Mouse (Mus musculus): ENCODE measurements at regions not wholly inside any gene's neighbourhood (a gene's known extent, or its start where the extent isn't known, plus 50 kb on each side); places are given as distances from the start of the nearest gene placed in this dataset.
A peak's percentile ranks its signal among the peaks of the same experiment; 100 is the strongest.

DNA sequence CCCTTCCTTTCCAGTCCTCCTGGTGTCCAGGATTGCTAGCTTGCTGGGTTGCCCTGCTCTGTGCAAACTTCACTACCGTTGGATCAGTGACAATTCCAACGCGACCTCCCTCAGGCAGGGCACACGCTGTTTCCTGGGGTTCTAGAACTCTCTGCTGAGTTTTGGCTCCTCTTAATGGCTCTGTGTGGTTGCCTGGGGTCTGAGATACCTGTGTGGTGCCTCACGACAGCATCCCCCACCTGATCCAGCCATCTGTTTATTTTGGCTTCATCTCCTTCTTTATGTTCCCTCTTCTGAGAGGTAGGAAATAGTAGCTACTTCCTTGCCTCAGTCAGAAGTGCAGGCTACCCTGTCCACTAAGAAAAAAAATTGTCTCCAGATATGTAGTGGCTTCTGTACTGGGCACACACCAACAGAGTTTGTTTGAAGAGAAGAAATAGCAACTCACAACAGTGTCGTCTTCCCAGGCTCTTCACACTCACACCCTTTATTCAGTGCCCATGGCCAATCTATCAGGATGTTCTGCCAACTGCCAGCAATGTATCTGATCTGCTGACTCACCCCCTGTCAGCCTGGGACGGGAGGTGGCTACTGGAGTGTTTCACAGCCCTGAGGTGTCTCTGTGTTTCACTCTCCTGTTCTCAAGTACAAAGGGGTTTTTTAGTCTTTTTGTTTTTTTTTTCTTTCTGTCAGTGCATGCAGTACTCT lies 544.1 kb downstream of the Bnc2 start:
- Histone ChIP-seq H3K27ac (replicated peaks) (no peak overlapping the region), H3K36me3 (no peaks in the 10 kb centered on the region), H3K27me3 (ENCODE audit: low read depth, poor library complexity, severe bottlenecking) (no peaks in the 10 kb centered on the region), H3K4me3 (no peak overlapping the region), H3K4me1 (peaks cover 9% of the 10 kb centered on the region), H3K9me3 (replicated peaks) (no peaks in the 10 kb centered on the region)
- WGBS = 89% methylated on average over 7 of the region's 7 CpGs
- DNase-seq (ENCODE audit: low spot score) = no peak

DNA sequence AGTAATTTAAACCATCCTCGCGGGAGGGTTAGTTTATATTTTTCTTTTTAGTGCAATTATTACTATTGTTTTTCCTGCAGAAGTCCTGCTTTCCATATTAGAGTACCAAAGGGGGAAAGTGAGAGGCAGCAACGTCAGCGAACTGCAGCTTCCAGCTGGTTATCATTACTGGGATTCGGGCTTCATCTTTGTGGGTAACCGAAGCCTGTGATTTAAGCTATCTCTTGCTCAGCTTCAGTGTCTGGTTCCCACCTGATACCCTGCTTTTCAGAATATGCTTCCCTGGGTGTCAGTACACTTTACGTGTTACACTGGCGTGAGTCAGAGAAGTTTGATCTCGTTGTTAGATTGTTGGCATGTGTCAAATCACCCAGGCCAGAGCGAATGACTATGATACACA lies 539.3 kb downstream of the Bnc2 start:
- Histone ChIP-seq H3K27me3 (ENCODE audit: low read depth, poor library complexity, severe bottlenecking) (no peaks in the 10 kb centered on the region), H3K9me3 (replicated peaks) (no peaks in the 10 kb centered on the region), H3K36me3 (no peaks in the 10 kb centered on the region), H3K27ac (replicated peaks) (no peak overlapping the region), H3K4me3 (no peak overlapping the region), H3K4me1 (no peaks in the 10 kb centered on the region)
- no peak for DNase-seq (ENCODE audit: low spot score)
- WGBS = 82% methylated on average over 10 of the region's 10 CpGs

DNA sequence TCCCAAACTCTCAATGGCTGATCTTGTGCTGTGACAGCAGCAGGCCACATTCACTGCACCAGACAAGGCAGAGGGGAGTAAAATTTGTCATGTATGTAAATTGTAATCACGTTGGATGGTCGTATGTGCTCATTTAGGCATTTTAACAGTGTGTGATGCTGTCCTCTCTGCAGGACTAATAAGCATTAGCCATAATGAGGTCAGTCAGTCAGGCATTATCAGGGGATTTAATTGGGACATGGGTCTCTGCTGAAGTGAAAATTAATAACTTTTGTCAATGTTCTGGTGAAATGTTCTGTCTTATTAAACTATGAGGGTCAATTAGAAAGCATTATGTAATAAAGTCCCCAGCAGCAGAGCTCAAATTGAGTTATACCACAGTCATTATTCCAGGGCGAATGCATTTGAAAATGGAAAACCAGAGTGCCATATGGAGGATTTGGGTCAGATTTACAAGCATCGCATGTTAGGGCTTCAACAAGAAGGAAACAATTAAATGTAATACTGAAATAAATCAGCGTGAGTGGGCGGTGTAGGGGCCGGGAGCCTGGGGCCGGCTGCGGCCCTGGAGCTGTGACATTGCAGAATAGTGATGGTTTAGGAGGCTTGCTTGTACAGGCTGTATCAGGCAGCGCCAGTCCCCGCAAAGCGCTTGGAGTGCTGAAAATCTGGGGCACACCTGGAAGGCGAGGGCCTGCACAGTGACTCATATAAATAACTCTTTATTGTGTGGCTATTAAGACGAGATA lies 537.7 kb downstream of the Bnc2 start:
- no peaks in the 10 kb centered on the region for H3K36me3 ChIP-seq
- DNase-seq (ENCODE audit: low spot score) = no peak
- H3K4me3 ChIP-seq = no peak overlapping the region
- no peaks in the 10 kb centered on the region for H3K9me3 ChIP-seq (replicated peaks)
- H3K27me3 ChIP-seq (ENCODE audit: low read depth, poor library complexity, severe bottlenecking) = no peaks in the 10 kb centered on the region
- WGBS = 86% methylated on average over 14 of the region's 14 CpGs
- H3K4me1 ChIP-seq = no peaks in the 10 kb centered on the region
- no peak overlapping the region for H3K27ac ChIP-seq (replicated peaks)

DNA sequence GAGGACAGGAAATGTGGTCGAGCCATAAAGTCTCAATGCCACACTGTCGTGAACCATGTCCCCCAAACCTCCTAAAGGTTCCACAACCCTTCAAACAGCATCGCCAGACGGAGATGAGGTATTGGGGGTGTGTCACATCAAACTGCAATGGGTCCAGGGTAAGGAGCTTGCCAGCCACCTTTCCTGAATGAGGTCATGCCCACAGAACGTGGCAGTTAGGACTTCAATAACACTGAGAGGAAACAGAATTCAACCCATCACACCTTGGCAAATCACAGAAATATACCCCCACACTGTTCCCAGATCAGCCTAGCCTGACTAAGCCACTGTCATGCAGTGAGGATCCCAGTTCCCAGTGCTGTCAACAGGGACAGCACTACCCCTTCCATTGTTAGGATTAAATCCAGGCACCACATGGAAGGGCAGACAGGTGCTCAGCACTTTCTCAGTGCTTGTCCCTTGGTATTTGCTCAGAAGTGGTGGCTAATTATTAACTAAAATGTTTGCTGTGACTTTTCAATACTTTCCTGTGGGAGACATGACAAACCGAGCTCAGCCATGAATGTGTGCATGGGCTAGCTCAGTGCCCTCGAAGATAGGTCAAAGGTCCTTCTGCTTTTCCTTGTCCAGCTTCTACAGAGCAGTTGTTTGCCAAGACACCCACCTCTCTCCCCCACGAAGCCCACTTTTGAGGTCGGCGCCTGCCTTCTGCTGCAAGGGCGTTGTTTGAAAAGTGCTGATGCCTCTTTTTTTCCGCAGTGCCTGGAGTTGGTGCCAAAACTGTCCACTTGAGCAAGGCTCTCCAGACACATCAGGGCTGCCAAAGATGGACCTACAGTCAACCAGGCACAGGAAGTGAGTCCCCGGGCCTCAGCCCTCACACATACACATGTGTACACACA lies 525.7 kb downstream of the Bnc2 start:
- no peaks in the 10 kb centered on the region for H3K27me3 ChIP-seq (ENCODE audit: low read depth, poor library complexity, severe bottlenecking)
- no peak for DNase-seq (ENCODE audit: low spot score)
- no peaks in the 10 kb centered on the region for H3K9me3 ChIP-seq (replicated peaks)
- no peak overlapping the region for H3K27ac ChIP-seq (replicated peaks)
- 88% methylated on average over 13 of the region's 13 CpGs for whole genome bisulfite sequencing
- no peaks in the 10 kb centered on the region for H3K36me3 ChIP-seq
- H3K4me3 ChIP-seq = no peak overlapping the region
- peaks cover 4% of the 10 kb centered on the region; the same call in 1 of the 2 replicates for H3K4me1 ChIP-seq

DNA sequence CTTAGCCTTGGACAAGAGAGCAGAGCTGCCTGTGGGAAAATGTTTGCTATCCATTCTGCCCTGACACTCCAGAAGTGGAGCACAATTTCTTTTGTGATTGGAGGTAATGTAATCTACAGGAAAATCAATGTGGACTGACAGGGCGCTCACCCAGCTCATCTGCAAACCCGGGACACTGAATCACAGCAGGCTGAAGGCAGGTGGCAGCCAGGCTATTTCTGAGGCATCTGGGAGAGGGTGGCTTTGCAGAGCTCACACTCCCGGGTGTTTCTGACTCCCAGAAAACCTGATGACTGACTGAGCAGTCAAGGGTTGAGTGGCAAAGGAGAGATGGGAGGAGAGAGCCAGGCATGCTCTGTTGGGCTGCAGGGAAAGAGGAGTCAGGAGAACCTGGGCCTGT lies 524.4 kb downstream of the Bnc2 start:
- Histone ChIP-seq H3K9me3 (replicated peaks) (no peaks in the 10 kb centered on the region), H3K27ac (replicated peaks) (0 out of 2 replicates have a peak overlapping the region, but pooled peaks have one; percentile 23), H3K4me3 (no peak overlapping the region), H3K4me1 (peaks cover 4% of the 10 kb centered on the region; the same call in 1 of the 2 replicates), H3K36me3 (no peaks in the 10 kb centered on the region), H3K27me3 (ENCODE audit: low read depth, poor library complexity, severe bottlenecking) (0 out of 2 replicates have a peak, but pooled peaks cover 4% of the 10 kb centered on the region)
- 50% methylated on average over 3 of the region's 3 CpGs for WGBS
- no peak for DNase-seq (ENCODE audit: low spot score)

DNA sequence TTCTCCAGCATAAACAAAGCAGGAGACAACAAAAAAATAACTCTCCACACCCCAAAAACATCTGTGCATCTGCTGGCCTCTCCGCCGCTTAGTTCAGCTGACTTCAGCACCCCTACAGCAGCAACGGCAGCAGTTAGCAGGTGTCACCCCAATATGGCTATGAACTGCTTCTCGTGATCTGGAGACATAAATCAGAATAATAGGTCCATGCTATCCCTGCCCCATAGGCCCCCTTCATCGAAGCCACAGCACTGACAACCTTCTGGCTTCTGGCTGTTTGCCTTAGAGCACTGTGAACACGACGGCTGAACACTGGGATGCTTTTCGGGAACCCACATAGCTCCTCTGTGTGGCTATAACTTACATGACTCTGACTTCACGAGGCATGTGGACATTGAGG lies 523.8 kb downstream of the Bnc2 start:
- H3K4me3 ChIP-seq = no peak overlapping the region
- H3K36me3 ChIP-seq = no peaks in the 10 kb centered on the region
- H3K27ac ChIP-seq (replicated peaks) = no peak overlapping the region
- H3K9me3 ChIP-seq (replicated peaks) = no peaks in the 10 kb centered on the region
- H3K4me1 ChIP-seq = peaks cover 4% of the 10 kb centered on the region; the same call in 1 of the 2 replicates
- H3K27me3 ChIP-seq (ENCODE audit: low read depth, poor library complexity, severe bottlenecking) = 0 out of 2 replicates have a peak, but pooled peaks cover 4% of the 10 kb centered on the region
- DNase-seq (ENCODE audit: low spot score) = no peak
- WGBS = 88% methylated on average over 9 of the region's 9 CpGs

DNA sequence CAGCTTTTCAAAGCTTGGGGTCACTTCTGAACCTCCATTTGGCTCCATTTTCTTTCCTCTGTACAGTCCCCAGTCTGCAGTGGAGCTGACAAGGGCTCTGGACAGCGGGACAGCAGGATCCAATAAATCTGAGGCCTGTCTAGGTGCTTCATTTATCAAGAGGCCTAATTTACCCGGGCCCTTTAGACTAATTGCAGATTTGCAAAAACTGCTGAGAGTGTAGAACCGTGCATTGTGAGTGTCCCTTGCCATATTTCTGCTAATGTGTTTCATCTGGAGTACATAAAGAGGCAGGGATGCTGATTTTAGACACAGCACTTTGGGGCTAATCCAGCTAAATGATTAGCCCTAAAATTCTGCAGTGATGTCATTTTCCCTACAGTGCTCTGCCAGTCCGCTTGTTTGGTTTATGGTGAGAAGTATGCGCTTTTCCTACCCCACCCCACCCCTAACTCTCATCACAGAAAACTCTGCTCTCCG lies 523.1 kb downstream of the Bnc2 start:
- no peaks in the 10 kb centered on the region for H3K9me3 ChIP-seq (replicated peaks)
- no peak overlapping the region for H3K27ac ChIP-seq (replicated peaks)
- DNase-seq (ENCODE audit: low spot score) = no peak
- 75% methylated on average over 6 of the region's 6 CpGs for WGBS
- H3K4me1 ChIP-seq = peaks cover 4% of the 10 kb centered on the region; the same call in 1 of the 2 replicates
- H3K27me3 ChIP-seq (ENCODE audit: low read depth, poor library complexity, severe bottlenecking) = 0 out of 2 replicates have a peak, but pooled peaks cover 4% of the 10 kb centered on the region
- H3K4me3 ChIP-seq = no peak overlapping the region
- H3K36me3 ChIP-seq = no peaks in the 10 kb centered on the region

DNA sequence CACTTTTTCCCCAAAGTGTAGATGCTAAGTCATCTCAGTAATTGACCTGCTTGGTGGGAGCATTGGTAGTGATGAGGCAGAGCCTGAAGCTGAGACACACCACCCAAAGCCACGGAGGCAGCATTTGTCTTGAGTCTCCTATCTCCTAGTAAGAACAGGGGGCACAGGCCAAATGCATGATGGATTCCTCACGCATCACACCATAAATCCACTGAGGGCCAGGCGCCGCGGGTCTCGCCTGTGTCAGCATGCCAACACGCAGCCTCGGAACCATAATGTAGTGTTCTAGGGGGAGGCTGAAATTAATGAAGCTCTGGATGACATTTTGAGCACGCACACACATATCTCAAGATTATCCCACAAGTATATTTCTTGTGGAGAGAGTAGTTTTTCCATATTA lies 521.5 kb downstream of the Bnc2 start:
- no peak for DNase-seq (ENCODE audit: low spot score)
- WGBS = 91% methylated on average over 9 of the region's 9 CpGs
- H3K27me3 ChIP-seq (ENCODE audit: low read depth, poor library complexity, severe bottlenecking) = 0 out of 2 replicates have a peak, but pooled peaks cover 4% of the 10 kb centered on the region
- H3K9me3 ChIP-seq (replicated peaks) = no peaks in the 10 kb centered on the region
- peaks cover 4% of the 10 kb centered on the region; the same call in 1 of the 2 replicates for H3K4me1 ChIP-seq
- H3K4me3 ChIP-seq = no peak overlapping the region
- H3K36me3 ChIP-seq = no peaks in the 10 kb centered on the region
- H3K27ac ChIP-seq (replicated peaks) = no peak overlapping the region

DNA sequence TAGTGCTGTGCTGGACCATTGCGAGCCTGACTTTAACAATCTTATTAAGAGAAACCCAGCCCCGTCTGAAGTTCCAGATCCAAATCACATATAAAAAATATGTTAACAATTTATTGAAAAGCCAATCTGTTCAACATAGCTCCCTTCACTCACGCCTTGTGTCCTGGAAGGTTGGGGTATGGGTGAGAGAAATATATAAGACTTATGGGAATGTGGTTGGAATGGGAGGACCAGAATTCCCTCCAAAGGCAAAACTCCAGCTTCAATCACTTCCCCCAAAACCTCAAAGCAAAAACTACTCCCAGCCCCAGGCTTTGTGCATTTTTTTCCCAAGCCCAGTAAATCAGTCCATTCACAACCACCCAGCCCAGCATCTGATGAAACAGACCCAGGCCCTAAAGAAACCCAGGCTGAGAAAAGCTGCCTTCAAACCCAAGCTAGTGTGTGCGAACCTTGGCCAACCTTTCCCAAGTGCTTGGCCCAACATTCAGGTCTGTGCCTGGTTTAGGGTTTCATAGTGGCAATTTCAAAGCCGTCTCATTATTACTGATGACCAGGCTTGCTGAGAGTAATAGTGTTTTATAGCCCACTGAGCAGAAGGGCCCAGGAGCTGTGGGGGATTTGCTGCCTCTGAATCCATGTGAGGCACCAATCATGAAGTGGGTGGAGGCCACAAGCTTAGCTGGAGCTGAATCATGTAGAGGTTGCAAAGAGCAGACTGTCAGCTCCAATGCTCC lies 517.0 kb downstream of the Bnc2 start:
- Histone ChIP-seq H3K36me3 (no peaks in the 10 kb centered on the region), H3K27me3 (ENCODE audit: low read depth, poor library complexity, severe bottlenecking) (0 out of 2 replicates have a peak, but pooled peaks cover 4% of the 10 kb centered on the region), H3K4me3 (no peak overlapping the region), H3K27ac (replicated peaks) (no peak overlapping the region), H3K9me3 (replicated peaks) (no peaks in the 10 kb centered on the region), H3K4me1 (no peaks in the 10 kb centered on the region)
- DNase-seq (ENCODE audit: low spot score) = no peak
- 88% methylated on average over 5 of the region's 5 CpGs for WGBS

DNA sequence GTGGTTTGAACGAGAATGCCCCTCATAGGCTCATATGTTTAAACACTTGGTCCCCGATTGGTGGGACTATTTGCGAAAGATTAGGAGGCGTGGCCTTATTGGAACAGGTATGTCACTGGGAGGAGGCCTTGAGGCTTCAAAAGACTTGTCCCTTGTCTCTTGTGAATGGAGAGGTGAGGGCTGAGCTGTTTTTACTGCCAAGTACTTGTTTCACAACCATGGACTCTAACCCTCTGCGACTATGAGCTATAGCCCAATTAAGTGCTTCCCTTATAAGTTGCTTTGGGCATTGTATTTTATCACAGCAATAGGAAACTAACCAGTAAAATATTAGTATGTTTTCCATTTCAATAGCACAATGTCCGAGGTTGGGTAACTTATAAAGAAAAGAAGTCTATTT lies 511.7 kb downstream of the Bnc2 start:
- Histone ChIP-seq H3K4me3 (no peak overlapping the region), H3K4me1 (no peaks in the 10 kb centered on the region), H3K27ac (replicated peaks) (no peak overlapping the region), H3K27me3 (ENCODE audit: low read depth, poor library complexity, severe bottlenecking) (peaks cover 15% of the 10 kb centered on the region), H3K36me3 (no peaks in the 10 kb centered on the region), H3K9me3 (replicated peaks) (no peaks in the 10 kb centered on the region)
- 90% methylated on average over 6 of the region's 6 CpGs for WGBS
- no peak for DNase-seq (ENCODE audit: low spot score)

DNA sequence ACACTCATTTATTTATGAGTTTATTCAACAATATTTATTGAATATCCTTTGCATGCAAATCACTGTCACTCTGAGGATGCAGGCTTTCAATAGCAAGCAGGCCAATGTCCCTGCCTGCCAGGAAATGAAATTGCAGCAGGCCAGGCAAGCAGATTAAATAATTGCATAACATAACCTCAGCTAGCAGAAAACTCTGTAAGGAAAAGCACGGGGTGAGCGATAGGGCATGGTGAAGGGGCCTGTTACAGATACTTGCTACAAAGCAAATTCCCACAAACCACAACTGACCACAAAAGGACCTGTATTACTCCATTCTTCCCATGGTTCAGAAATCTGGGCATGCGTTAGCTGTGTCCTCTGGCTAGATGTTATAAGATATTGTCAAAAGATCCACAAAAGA lies 509.8 kb downstream of the Bnc2 start:
- Histone ChIP-seq H3K4me1 (no peaks in the 10 kb centered on the region), H3K36me3 (no peaks in the 10 kb centered on the region), H3K4me3 (no peak overlapping the region), H3K27me3 (ENCODE audit: low read depth, poor library complexity, severe bottlenecking) (peaks cover 25% of the 10 kb centered on the region), H3K9me3 (replicated peaks) (no peaks in the 10 kb centered on the region; the same call in 1 of the 2 replicates), H3K27ac (replicated peaks) (no peak overlapping the region)
- no peak for DNase-seq (ENCODE audit: low spot score)
- WGBS = 91% methylated on average over 3 of the region's 3 CpGs

DNA sequence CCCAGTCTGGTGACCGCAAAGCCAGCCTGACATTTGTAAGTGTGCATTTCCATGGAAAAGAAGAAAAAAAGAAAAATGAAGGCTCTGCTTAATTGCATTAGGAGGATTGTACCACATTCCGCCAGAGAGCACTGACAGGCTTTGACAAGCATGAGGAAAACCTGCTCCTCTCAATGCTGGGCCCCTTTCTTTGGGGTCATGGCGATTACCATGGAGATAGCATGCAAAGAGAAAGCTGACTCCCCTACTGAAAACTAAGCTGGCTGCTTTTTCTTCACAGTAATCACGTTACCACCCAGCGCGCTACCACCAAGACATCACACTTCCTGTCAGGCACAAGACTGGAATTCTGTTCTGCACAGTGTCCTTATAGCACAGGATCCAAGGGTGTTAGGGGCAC lies 502.2 kb downstream of the Bnc2 start:
- DNase-seq (ENCODE audit: low spot score) = peak; percentile 73
- 24% methylated on average over 6 of the region's 6 CpGs for WGBS
- Histone ChIP-seq H3K9me3 (replicated peaks) (no peaks in the 10 kb centered on the region; the same call in 1 of the 2 replicates), H3K36me3 (no peaks in the 10 kb centered on the region), H3K4me3 (no peak overlapping the region), H3K27ac (replicated peaks) (peak overlapping the region; percentile 49; the same call in 1 of the 2 replicates), H3K27me3 (ENCODE audit: low read depth, poor library complexity, severe bottlenecking) (peaks cover 67% of the 10 kb centered on the region), H3K4me1 (peaks cover 36% of the 10 kb centered on the region)

All from midbrain, embryonic 10.5 days (tissue).